Mouse (Mus musculus) testis, adult 2 months (tissue): ENCODE data around the gene Scamp4.

ENCODE experiments used
- CTCF ChIP-seq: fragments of 200-500 bp; IDR thresholded peaks from 2 replicates; pipeline ENCODE4 v1.5.1; 2012; ENCODE audit warnings: low read depth, mild to moderate bottlenecking, inconsistent platforms, low read length, moderate library complexity; ENCODE audit not compliant: control insufficient read depth, insufficient read depth, insufficient replicate concordance
- POLR2A ChIP-seq: fragments of 200-500 bp; IDR thresholded peaks from 2 replicates; pipeline ENCODE4 v1.6.1; 2012; ENCODE audit warnings: low read depth, mild to moderate bottlenecking, inconsistent platforms, low read length, moderate library complexity; ENCODE audit not compliant: control insufficient read depth

GRCm38 (mm10) chr10:80578911-80579310 is 23.8 kb upstream of the Scamp4 start:
- no peak for TF ChIP-seq POLR2A
- peak; percentile 34; the same call in 1 of the 2 replicates for TF ChIP-seq CTCF
